Mouse (Mus musculus): ENCODE results near the gene Vps50.
"Not testable (repeated sequence)": the region's sequence is repeated elsewhere in the genome, so short reads cannot be mapped to it uniquely, and the experiment has no call there.

DNA sequence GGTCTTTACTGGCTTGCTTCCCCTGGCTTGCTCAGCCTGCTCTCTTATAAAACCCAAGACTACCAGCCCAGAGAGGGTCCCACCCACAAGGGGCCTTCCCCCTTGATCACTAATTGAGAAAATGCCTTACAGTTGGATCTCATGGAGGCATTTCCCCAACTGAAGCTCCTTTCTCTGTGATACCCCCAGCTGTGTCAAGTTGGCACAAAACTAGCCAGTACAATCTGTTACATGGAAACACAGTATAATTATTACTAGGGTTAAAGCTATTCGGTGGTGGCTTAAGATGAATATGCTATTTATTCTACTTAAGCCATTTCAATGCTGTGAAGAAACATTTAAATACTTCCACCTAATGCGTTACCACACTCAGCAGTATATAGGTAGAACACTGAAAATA lies 10.0 kb downstream of the Vps50 start:
- TF ChIP-seq CTCF (IDR thresholded peaks at IDR 0.05; ENCODE audit: control insufficient read depth, insufficient read depth, insufficient read length); FOSL1 (IDR thresholded peaks at IDR 0.05; ENCODE audit: insufficient read depth, low read length, poor library complexity, severe bottlenecking); MAX (IDR thresholded peaks at IDR 0.05); MYOD1 (IDR thresholded peaks at IDR 0.05; ENCODE audit: control insufficient read depth, insufficient read length, low read depth): not testable (repeated sequence)

Measured in C2C12 (cell line).